12 mouse cellular contexts compared by ENCODE assay signal in the genomic region with DNA sequence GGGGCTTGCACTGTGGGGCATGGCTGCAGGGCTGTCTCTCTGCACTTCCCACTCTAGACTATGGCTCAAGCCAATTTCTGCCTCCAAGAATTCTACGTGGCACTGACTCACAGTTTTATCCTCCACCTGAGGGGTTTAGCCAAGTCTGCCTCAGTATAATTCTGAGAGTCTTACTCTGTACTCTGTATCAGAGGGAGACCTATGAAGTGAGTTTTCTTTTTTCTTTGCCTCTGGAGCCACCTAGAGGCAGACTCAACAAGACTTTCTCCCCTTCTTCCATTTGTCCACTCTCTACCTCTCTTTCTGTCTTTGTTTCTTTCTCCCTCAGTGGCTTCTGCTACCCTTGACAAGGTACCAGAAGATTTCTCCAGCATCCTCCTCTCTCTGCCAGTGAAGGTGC. TPM values are rescaled to one million over a fixed set of nuclear protein-coding genes. Genes with fewer than 3 reads are reported as not detected.
DNase-seq lines count a peak whose midpoint lies in the region; ATAC-seq lines count a peak whose summit lies in the region.
"Had no signal": no experiment of that assay in that cellular context is flagged by ENCODE, and none has a peak within 500 bp of the region (broad histone marks: within the 10 kb centered on the region; RNA-seq: fewer than 3 reads in every experiment).

No protein-coding gene starts in this region.

- peak; percentile 72 for ATAC-seq in cerebellum, adult (ENCODE audit: insufficient number of reproducible peaks, low FRiP score, low TSS enrichment)
- ATAC-seq in hindbrain, embryonic 13.5 days (ENCODE audit: low FRiP score), result peak; percentile 72; the same call in 1 of the 2 replicates
- ATAC-seq in hindbrain, embryonic 12.5 days (ENCODE audit: low FRiP score), result no peak
- ATAC-seq in hindbrain, embryonic 15.5 days (ENCODE audit: low FRiP score, low read depth), result peak; percentile 78

- no peak for DNase-seq in cerebellum, postnatal 4 days (ENCODE audit: low spot score in 2 of 2)
- DNase-seq in A20 (ENCODE audit: low read depth, low spot score), result peak; percentile 8
- DNase-seq in adrenal gland, adult 18-20 months (ENCODE audit: low spot score in 2 of 2), result no peak
- no peak for DNase-seq in kidney, postnatal 25 days
- DNase-seq: kidney, postnatal 36 days had no signal

- no peak overlapping the region for H3K9ac ChIP-seq in hindbrain, embryonic 13.5 days
- no peak overlapping the region for H3K9ac ChIP-seq in hindbrain, embryonic 12.5 days
- H3K9ac ChIP-seq in hindbrain, embryonic 15.5 days, result no peak overlapping the region
- H3K9ac ChIP-seq: heart, embryonic 13.5 days; limb, embryonic 12.5 days had no signal

- no peaks in the 10 kb centered on the region for H3K9me3 ChIP-seq in hindbrain, embryonic 13.5 days
- H3K9me3 ChIP-seq in hindbrain, embryonic 12.5 days (replicated peaks), result no peaks in the 10 kb centered on the region
- no peaks in the 10 kb centered on the region for H3K9me3 ChIP-seq in hindbrain, embryonic 15.5 days
- H3K9me3 ChIP-seq: heart, embryonic 13.5 days; limb, embryonic 12.5 days had no signal

- WGBS in hindbrain, embryonic 13.5 days, result 48% methylated on average over 1 of the region's 1 CpGs
- 21% methylated on average over 1 of the region's 1 CpGs for WGBS in hindbrain, embryonic 12.5 days
- 38% methylated on average over 1 of the region's 1 CpGs for WGBS in hindbrain, embryonic 15.5 days

- no peak overlapping the region for H3K4me3 ChIP-seq in hindbrain, embryonic 13.5 days
- no peak overlapping the region for H3K4me3 ChIP-seq in hindbrain, embryonic 12.5 days
- H3K4me3 ChIP-seq in hindbrain, embryonic 15.5 days, result no peak overlapping the region
- H3K4me3 ChIP-seq: heart, embryonic 13.5 days; limb, embryonic 12.5 days had no signal

- no peak overlapping the region for H3K4me2 ChIP-seq in hindbrain, embryonic 13.5 days
- H3K4me2 ChIP-seq in hindbrain, embryonic 12.5 days (replicated peaks), result no peak overlapping the region
- no peak overlapping the region for H3K4me2 ChIP-seq in hindbrain, embryonic 15.5 days
- H3K4me2 ChIP-seq: heart, embryonic 13.5 days; limb, embryonic 12.5 days had no signal

- no peaks in the 10 kb centered on the region for H3K36me3 ChIP-seq in hindbrain, embryonic 13.5 days
- H3K36me3 ChIP-seq in hindbrain, embryonic 12.5 days, result no peaks in the 10 kb centered on the region
- H3K36me3 ChIP-seq in hindbrain, embryonic 15.5 days, result no peaks in the 10 kb centered on the region
- H3K36me3 ChIP-seq: heart, embryonic 13.5 days; limb, embryonic 12.5 days had no signal

- H3K27ac ChIP-seq in hindbrain, embryonic 13.5 days, result no peak overlapping the region
- H3K27ac ChIP-seq in hindbrain, embryonic 12.5 days, result no peak overlapping the region
- H3K27ac ChIP-seq in hindbrain, embryonic 15.5 days (replicated peaks), result no peak overlapping the region
- H3K27ac ChIP-seq: heart, embryonic 13.5 days; limb, embryonic 12.5 days had no signal

- H3K27me3 ChIP-seq in hindbrain, embryonic 13.5 days, result no peaks in the 10 kb centered on the region
- H3K27me3 ChIP-seq in hindbrain, embryonic 12.5 days, result no peaks in the 10 kb centered on the region
- H3K27me3 ChIP-seq in hindbrain, embryonic 15.5 days, result no peaks in the 10 kb centered on the region
- H3K27me3 ChIP-seq: heart, embryonic 13.5 days; limb, embryonic 12.5 days had no signal

- no peaks in the 10 kb centered on the region for H3K4me1 ChIP-seq in hindbrain, embryonic 13.5 days (replicated peaks)
- no peaks in the 10 kb centered on the region for H3K4me1 ChIP-seq in hindbrain, embryonic 12.5 days
- H3K4me1 ChIP-seq in hindbrain, embryonic 15.5 days (replicated peaks), result no peaks in the 10 kb centered on the region
- H3K4me1 ChIP-seq: heart, embryonic 13.5 days; limb, embryonic 12.5 days had no signal

RNA-seq across cellular contexts. Expression of a gene that starts 24.6 kb away (rescaled TPM):
- polyA plus RNA-seq in hindbrain, embryonic 13.5 days (2015; fragmentation: Nextera tagmentation; extraction: Ambion mirVana), result not detected in 2 replicates
- not detected in 2 replicates for polyA plus RNA-seq in hindbrain, embryonic 12.5 days (2016; fragmentation: Nextera tagmentation; extraction: Ambion mirVana)
- polyA plus RNA-seq in hindbrain, embryonic 15.5 days (2015; fragmentation: Nextera tagmentation; extraction: Ambion mirVana), result not detected in 2 replicates
- not detected for total RNA-seq in adrenal gland, adult 18-20 months (2021)
- polyA plus RNA-seq: frontal cortex, adult 2 months; heart, embryonic 13.5 days; limb, embryonic 12.5 days had no signal
